Mouse (Mus musculus): ENCODE measurements at regions not wholly inside any gene's neighbourhood (a gene's known extent, or its start where the extent isn't known, plus 50 kb on each side); places are given as distances from the start of the nearest gene placed in this dataset.

- in situ Hi-C loops (cut with MboI; ENCODE audit: low sequenced_read_pairs in 2 of 2, unreplicated experiment in 2 of 2), result no loop called here
- no peak overlapping the region for H3K27ac ChIP-seq (ENCODE audit: insufficient read depth, low read depth, low read length, poor library complexity, severe bottlenecking)
- DNase-seq (ENCODE audit: low read depth, low spot score), result no peak
- no peaks in the 10 kb centered on the region for H3K4me1 ChIP-seq (ENCODE audit: control insufficient read depth in 2 of 2, insufficient read depth in 2 of 2, low read length in 2 of 2, poor library complexity in 1 of 2)
- no peak overlapping the region for H3K9ac ChIP-seq (ENCODE audit: insufficient read depth, low read depth, low read length, poor library complexity, severe bottlenecking)
- H3K4me3 ChIP-seq (ENCODE audit: insufficient read depth in 1 of 2, low read depth in 1 of 2, low read length in 2 of 2, poor library complexity in 1 of 2, severe bottlenecking in 1 of 2), result no peak overlapping the region
- TF ChIP-seq MAFK (IDR thresholded peaks at IDR 0.05; ENCODE audit: insufficient read depth, low read depth, low read length), result no peak
- TF ChIP-seq HCFC1 (IDR thresholded peaks at IDR 0.05; ENCODE audit: borderline replicate concordance, insufficient read depth, low read length), result no peak
- no peak for TF ChIP-seq CHD2 (IDR thresholded peaks at IDR 0.05; ENCODE audit: low read depth, low read length)
- TF ChIP-seq ZNF384 (IDR thresholded peaks at IDR 0.05; ENCODE audit: low read depth, low read length), result no peak
- TF ChIP-seq ZC3H11A (IDR thresholded peaks at IDR 0.05; ENCODE audit: borderline replicate concordance, low read depth, low read length), result no peak
- no peaks in the 10 kb centered on the region for H3K36me3 ChIP-seq (ENCODE audit: control insufficient read depth, insufficient read depth, low read length, poor library complexity, severe bottlenecking)
- H3K9me3 ChIP-seq (ENCODE audit: control insufficient read depth, insufficient read depth, low read depth, low read length), result no peaks in the 10 kb centered on the region
Measured at GRCm38 (mm10) chr15:88379951-88380623, 220.0 kb upstream of the Zdhhc25 start.

DNA sequence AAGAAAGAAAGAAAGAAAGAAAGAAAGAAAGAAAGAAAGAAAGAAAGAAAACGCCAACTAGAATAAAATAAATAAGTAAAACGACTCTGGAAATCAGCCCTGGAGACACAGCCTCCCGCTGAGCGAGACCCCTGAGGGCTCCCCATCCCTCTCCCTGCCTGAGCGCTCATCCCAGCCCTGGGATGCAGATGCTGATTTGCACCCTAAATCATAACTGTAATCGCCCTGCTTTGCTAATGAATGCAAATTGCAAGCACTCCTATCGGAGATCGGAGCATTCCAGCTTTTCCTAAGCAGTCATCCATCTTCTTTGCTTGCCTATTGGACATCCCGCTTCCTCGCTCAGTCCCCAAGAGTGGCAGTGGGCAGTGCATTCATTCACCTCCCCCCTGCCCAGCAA is 218.7 kb upstream of the Zdhhc25 start:
- TF ChIP-seq ZNF384 (IDR thresholded peaks at IDR 0.05; ENCODE audit: low read depth, low read length) (no peak), MAFK (IDR thresholded peaks at IDR 0.05; ENCODE audit: insufficient read depth, low read depth, low read length) (no peak), HCFC1 (IDR thresholded peaks at IDR 0.05; ENCODE audit: borderline replicate concordance, insufficient read depth, low read length) (no peak), ZC3H11A (IDR thresholded peaks at IDR 0.05; ENCODE audit: borderline replicate concordance, low read depth, low read length) (no peak), CHD2 (IDR thresholded peaks at IDR 0.05; ENCODE audit: low read depth, low read length) (no peak)
- DNase-seq (ENCODE audit: low read depth, low spot score), result no peak
- Histone ChIP-seq H3K27ac (ENCODE audit: insufficient read depth, low read depth, low read length, poor library complexity, severe bottlenecking) (no peak overlapping the region), H3K4me1 (ENCODE audit: control insufficient read depth in 2 of 2, insufficient read depth in 2 of 2, low read length in 2 of 2, poor library complexity in 1 of 2) (no peaks in the 10 kb centered on the region), H3K9ac (ENCODE audit: insufficient read depth, low read depth, low read length, poor library complexity, severe bottlenecking) (no peak overlapping the region), H3K4me3 (ENCODE audit: insufficient read depth in 1 of 2, low read depth in 1 of 2, low read length in 2 of 2, poor library complexity in 1 of 2, severe bottlenecking in 1 of 2) (no peak overlapping the region), H3K9me3 (ENCODE audit: control insufficient read depth, insufficient read depth, low read depth, low read length) (no peaks in the 10 kb centered on the region), H3K36me3 (ENCODE audit: control insufficient read depth, insufficient read depth, low read length, poor library complexity, severe bottlenecking) (no peaks in the 10 kb centered on the region)
- in situ Hi-C loops (cut with MboI; ENCODE audit: low sequenced_read_pairs in 2 of 2, unreplicated experiment in 2 of 2), result no loop called here

GRCm38 (mm10) chr15:88385943-88386342 is 214.2 kb upstream of the Zdhhc25 start:
- Histone ChIP-seq H3K4me3 (ENCODE audit: insufficient read depth in 1 of 2, low read depth in 1 of 2, low read length in 2 of 2, poor library complexity in 1 of 2, severe bottlenecking in 1 of 2) (no peak overlapping the region), H3K9me3 (ENCODE audit: control insufficient read depth, insufficient read depth, low read depth, low read length) (no peaks in the 10 kb centered on the region), H3K4me1 (ENCODE audit: control insufficient read depth in 2 of 2, insufficient read depth in 2 of 2, low read length in 2 of 2, poor library complexity in 1 of 2) (no peaks in the 10 kb centered on the region), H3K9ac (ENCODE audit: insufficient read depth, low read depth, low read length, poor library complexity, severe bottlenecking) (no peak overlapping the region), H3K36me3 (ENCODE audit: control insufficient read depth, insufficient read depth, low read length, poor library complexity, severe bottlenecking) (no peaks in the 10 kb centered on the region), H3K27ac (ENCODE audit: insufficient read depth, low read depth, low read length, poor library complexity, severe bottlenecking) (no peak overlapping the region)
- in situ Hi-C loops (cut with MboI; ENCODE audit: low sequenced_read_pairs in 2 of 2, unreplicated experiment in 2 of 2), result no loop called here
- TF ChIP-seq CHD2 (IDR thresholded peaks at IDR 0.05; ENCODE audit: low read depth, low read length) (no peak), ZNF384 (IDR thresholded peaks at IDR 0.05; ENCODE audit: low read depth, low read length) (no peak), MAFK (IDR thresholded peaks at IDR 0.05; ENCODE audit: insufficient read depth, low read depth, low read length) (no peak), HCFC1 (IDR thresholded peaks at IDR 0.05; ENCODE audit: borderline replicate concordance, insufficient read depth, low read length) (no peak), ZC3H11A (IDR thresholded peaks at IDR 0.05; ENCODE audit: borderline replicate concordance, low read depth, low read length) (no peak)
- DNase-seq (ENCODE audit: low read depth, low spot score), result no peak

DNA sequence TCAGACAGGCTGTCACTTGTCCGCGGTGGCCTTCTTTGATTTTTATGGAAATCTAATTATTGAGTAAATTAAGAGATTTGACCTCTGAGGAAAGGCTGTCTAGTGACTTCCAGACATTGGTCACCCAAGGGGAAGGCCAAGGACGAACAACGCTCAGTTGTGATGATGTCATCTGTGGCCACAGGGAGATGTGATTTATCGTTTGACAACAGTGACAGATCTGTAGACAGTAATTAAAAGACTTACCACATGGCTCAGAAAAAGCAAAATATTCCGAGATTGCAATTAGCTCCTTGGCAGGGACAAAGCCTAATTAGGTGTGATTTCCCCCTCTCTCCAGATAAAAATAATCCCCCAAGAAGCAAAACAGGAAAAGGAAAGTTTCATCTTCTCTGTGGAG is 213.4 kb upstream of the Zdhhc25 start:
- in situ Hi-C loops (cut with MboI; ENCODE audit: low sequenced_read_pairs in 2 of 2, unreplicated experiment in 2 of 2), result no loop called here
- H3K4me3 ChIP-seq (ENCODE audit: insufficient read depth in 1 of 2, low read depth in 1 of 2, low read length in 2 of 2, poor library complexity in 1 of 2, severe bottlenecking in 1 of 2), result no peak overlapping the region
- H3K9ac ChIP-seq (ENCODE audit: insufficient read depth, low read depth, low read length, poor library complexity, severe bottlenecking), result no peak overlapping the region
- no peaks in the 10 kb centered on the region for H3K9me3 ChIP-seq (ENCODE audit: control insufficient read depth, insufficient read depth, low read depth, low read length)
- no peaks in the 10 kb centered on the region for H3K4me1 ChIP-seq (ENCODE audit: control insufficient read depth in 2 of 2, insufficient read depth in 2 of 2, low read length in 2 of 2, poor library complexity in 1 of 2)
- H3K27ac ChIP-seq (ENCODE audit: insufficient read depth, low read depth, low read length, poor library complexity, severe bottlenecking), result no peak overlapping the region
- TF ChIP-seq HCFC1 (IDR thresholded peaks at IDR 0.05; ENCODE audit: borderline replicate concordance, insufficient read depth, low read length) (no peak), CHD2 (IDR thresholded peaks at IDR 0.05; ENCODE audit: low read depth, low read length) (no peak), ZC3H11A (IDR thresholded peaks at IDR 0.05; ENCODE audit: borderline replicate concordance, low read depth, low read length) (no peak), MAFK (IDR thresholded peaks at IDR 0.05; ENCODE audit: insufficient read depth, low read depth, low read length) (no peak), ZNF384 (IDR thresholded peaks at IDR 0.05; ENCODE audit: low read depth, low read length) (no peak)
- H3K36me3 ChIP-seq (ENCODE audit: control insufficient read depth, insufficient read depth, low read length, poor library complexity, severe bottlenecking), result no peaks in the 10 kb centered on the region
- no peak for DNase-seq (ENCODE audit: low read depth, low spot score)

All from ES-E14 (cell line).